Mouse (Mus musculus) myocyte (in vitro differentiated cells): Measurements from ENCODE around the gene Nav3.

ENCODE experiments used
- E2F4 ChIP-seq: IDR thresholded peaks from one replicate; pipeline ENCODE4 v1.6.1; 2011; ENCODE audit warnings: mild to moderate bottlenecking, control low read depth, moderate library complexity; ENCODE audit not compliant: insufficient read depth
- MAX ChIP-seq: IDR thresholded peaks from one replicate; pipeline ENCODE4 v1.6.1; 2011; ENCODE audit warnings: low read depth, mild to moderate bottlenecking, control low read depth
- TCF12 ChIP-seq: IDR thresholded peaks from one replicate; pipeline ENCODE4 v1.6.1; 2011; ENCODE audit warnings: mild to moderate bottlenecking, control low read depth; ENCODE audit not compliant: poor library complexity, insufficient read depth, severe bottlenecking

GRCm38 (mm10) chr10:109637702-109638101 is 818.3 kb downstream of the Nav3 start:
- no peak for TF ChIP-seq MAX
- no peak for TF ChIP-seq E2F4
- no peak for TF ChIP-seq TCF12
